Mouse (Mus musculus) MEL (cell line): Measurements from ENCODE around the gene Cfap299.

Experiments used
- CTCF ChIP-seq, 3 experiments: IDR thresholded peaks in 2 of 3; conservative IDR thresholded peaks in 1 of 3; 2 replicates each; pipeline ENCODE4 v1.5.1; 2011 to 2012; ENCODE audit warnings: low read length in 3 of 3, low read depth in 2 of 3, mild to moderate bottlenecking in 2 of 3, improper control_type of control experiment in 1 of 3, inconsistent platforms in 1 of 3, mixed read lengths in 1 of 3, moderate library complexity in 1 of 3; ENCODE audit not compliant: control insufficient read depth in 1 of 3, insufficient read depth in 1 of 3, poor library complexity in 1 of 3, severe bottlenecking in 1 of 3
- JUND ChIP-seq: IDR thresholded peaks from 2 replicates; pipeline ENCODE4 v1.6.1; 2011; ENCODE audit warnings: low read depth, mild to moderate bottlenecking, improper control_type of control experiment, low read length
- MAX ChIP-seq: IDR thresholded peaks from 2 replicates; pipeline ENCODE4 v1.6.1; 2011; ENCODE audit warnings: low read length, improper control_type of control experiment
- POLR2A ChIP-seq, 2 experiments: IDR thresholded peaks; 2 replicates each; pipeline ENCODE4 v1.6.1; 2011 to 2012; ENCODE audit warnings: low read length in 2 of 2, mild to moderate bottlenecking in 2 of 2, control low read depth in 1 of 2, improper control_type of control experiment in 1 of 2, low read depth in 1 of 2, moderate library complexity in 1 of 2; ENCODE audit not compliant: control insufficient read depth in 1 of 2, insufficient read depth in 1 of 2, poor library complexity in 1 of 2
- TCF12 ChIP-seq: IDR thresholded peaks from 2 replicates; pipeline ENCODE4 v1.6.1; 2014; ENCODE audit warnings: low read depth, mild to moderate bottlenecking, inconsistent platforms, low read length, improper control_type of control experiment, moderate library complexity
- USF2 ChIP-seq, 2 experiments: IDR thresholded peaks; 2 replicates each; pipeline ENCODE4 v1.6.1; 2011 to 2012; ENCODE audit warnings: improper control_type of control experiment in 2 of 2, low read length in 2 of 2, borderline replicate concordance in 1 of 2, inconsistent platforms in 1 of 2, low read depth in 1 of 2, mild to moderate bottlenecking in 1 of 2; ENCODE audit not compliant: insufficient read depth in 1 of 2

DNA sequence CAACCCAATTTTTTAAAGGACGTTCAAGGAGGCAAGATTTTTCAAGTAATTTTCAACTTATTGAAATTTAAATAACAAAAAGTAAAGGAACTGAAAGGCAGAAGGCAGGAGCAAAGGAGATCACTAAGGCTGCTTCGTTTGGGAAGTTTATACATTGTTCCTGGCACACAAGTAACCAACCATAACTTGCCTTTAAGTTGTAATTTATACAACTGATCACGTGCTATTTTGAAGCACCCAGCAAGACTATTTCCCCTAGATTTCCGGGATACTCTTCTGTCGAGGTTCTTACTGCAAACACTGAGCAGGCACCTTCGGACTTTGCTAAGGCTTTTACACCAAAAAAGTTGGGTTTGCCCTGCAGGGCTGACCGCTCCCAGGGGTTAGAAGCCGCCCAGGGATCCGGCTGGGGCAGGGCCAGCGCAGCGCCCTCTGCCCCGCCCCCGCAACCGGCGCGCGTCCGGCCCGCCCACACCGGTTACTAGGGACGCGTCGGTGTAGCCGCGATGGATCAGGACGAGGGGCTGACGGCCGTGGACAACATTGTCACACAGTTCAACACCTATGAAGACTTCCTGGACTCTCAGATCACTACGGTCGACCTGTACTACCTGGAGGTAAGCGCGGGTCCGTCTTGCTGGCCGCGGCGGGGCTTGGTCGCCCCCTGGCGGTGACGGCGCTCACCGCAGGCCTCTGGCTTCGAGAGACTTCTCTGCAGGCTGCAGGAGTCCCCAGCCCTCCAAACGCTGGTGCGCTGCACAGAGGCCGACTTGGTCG, at the start of gene Cfap299:
- no peak for TF ChIP-seq MAX
- no peak for TF ChIP-seq USF2 (IDR thresholded peaks at IDR 0.05; ENCODE audit: borderline replicate concordance in 1 of 2, insufficient read depth in 1 of 2, low read depth in 1 of 2, low read length in 2 of 2)
- TF ChIP-seq POLR2A (IDR thresholded peaks at IDR 0.05; ENCODE audit: control insufficient read depth in 1 of 2, insufficient read depth in 1 of 2, low read depth in 1 of 2, low read length in 2 of 2, poor library complexity in 1 of 2), result no peak
- TF ChIP-seq CTCF (IDR thresholded peaks at IDR 0.05 in 2 of 3, conservative IDR thresholded peaks at IDR 0.05 in 1 of 3; ENCODE audit: control insufficient read depth in 1 of 3, insufficient read depth in 1 of 3, low read depth in 2 of 3, low read length in 3 of 3, poor library complexity in 1 of 3, severe bottlenecking in 1 of 3), result 0 out of 6 replicates have a peak, but pooled peaks of 1 of the 3 experiments have one; percentile 14
- TF ChIP-seq TCF12, result no peak
- TF ChIP-seq JUND, result no peak
